Mouse (Mus musculus) heart, embryonic 14.5 days (tissue): ENCODE measurements around the gene Lrrc29. TPM values are rescaled to one million over a fixed set of nuclear protein-coding genes. Genes with fewer than 3 reads are reported as not detected.
A peak's percentile ranks its signal among the peaks of the same experiment; 100 is the strongest.

ENCODE experiments used
- ATAC-seq: fragments of 200-750 bp; cut with Nextera tagmentation; 2 replicates; pipeline ENCODE4 v1.8.0; 2017; ENCODE audit warnings: low read depth, moderate TSS enrichment; ENCODE audit not compliant: insufficient number of reproducible peaks, insufficient read depth, low FRiP score
- H3K27ac ChIP-seq, 2 experiments: fragments of 200-500 bp in 1 of 2; fragments of 300-500 bp in 1 of 2; sonication (generic) in 1 of 2; replicated peaks in 1 of 2; 2 replicates each; pipeline ENCODE4 v1.5.1; 2012 to 2014; ENCODE audit warnings: low read depth in 2 of 2, low read length in 2 of 2, control low read depth in 1 of 2, mild to moderate bottlenecking in 1 of 2, mixed read lengths in 1 of 2; ENCODE audit not compliant: control insufficient read depth in 1 of 2, insufficient read depth in 1 of 2
- H3K27me3 ChIP-seq: fragments of 300-500 bp; sonication (generic); 2 replicates; pipeline ENCODE4 v1.6.1; 2014; ENCODE audit warnings: mild to moderate bottlenecking, low read length, control low read depth; ENCODE audit not compliant: control insufficient read depth, insufficient read depth
- H3K36me3 ChIP-seq: fragments of 300-500 bp; sonication (generic); 2 replicates; pipeline ENCODE4 v1.6.1; 2014; ENCODE audit warnings: mild to moderate bottlenecking, control low read depth, low read length, mixed read lengths; ENCODE audit not compliant: control insufficient read depth, insufficient read depth
- H3K4me1 ChIP-seq, 2 experiments: fragments of 200-500 bp in 1 of 2; fragments of 300-500 bp in 1 of 2; sonication (generic) in 1 of 2; 2 replicates each; pipeline ENCODE4 v1.6.1; 2012 to 2014; ENCODE audit warnings: low read length in 2 of 2, control low read depth in 1 of 2, mixed read lengths in 1 of 2; ENCODE audit not compliant: control insufficient read depth in 2 of 2, insufficient read depth in 2 of 2
- H3K4me2 ChIP-seq: fragments of 300-500 bp; sonication (generic); 2 replicates; pipeline ENCODE4 v1.6.1; 2014; ENCODE audit warnings: mild to moderate bottlenecking, low read length
- H3K4me3 ChIP-seq, 2 experiments: fragments of 200-500 bp in 1 of 2; fragments of 300-500 bp in 1 of 2; sonication (generic) in 1 of 2; 2 replicates each; pipeline ENCODE4 v1.5.1; 2012 to 2014; ENCODE audit warnings: low read length in 2 of 2, mild to moderate bottlenecking in 2 of 2, control low read depth in 1 of 2, low read depth in 1 of 2, moderate library complexity in 1 of 2; ENCODE audit not compliant: control insufficient read depth in 1 of 2, insufficient read depth in 1 of 2
- H3K9ac ChIP-seq: fragments of 300-500 bp; sonication (generic); 2 replicates; pipeline ENCODE4 v1.6.1; 2014; ENCODE audit warnings: mild to moderate bottlenecking, low read length
- H3K9me3 ChIP-seq: fragments of 300-500 bp; sonication (generic); 2 replicates; pipeline ENCODE4 v1.6.1; 2016; ENCODE audit warnings: low read length, control low read depth; ENCODE audit not compliant: control insufficient read depth
- WGBS: fragments of 180-500 bp; shearing (Covaris S2); extraction: QIAGEN DNeasy Blood & Tissue Kit; methylation state at CpG from one replicate; pipeline ENCODE4 v1.1.7; 2014; 5-methylcytosine and 5-hydroxymethylcytosine counted together
- polyA plus RNA-seq: library from polyadenylated mRNA; unstranded; fragments of >200 nt; fragmentation: Nextera tagmentation; extraction: Ambion mirVana; gene quantifications from 2 replicates; pipeline ENCODE4 v1.2.1, GENCODE M21; 2014

The Lrrc29 gene
- polyA plus RNA-seq, 1 experiment from 2014 or later: 1.2 TPM

GRCm38 (mm10) chr8:105359208-105359607, 33.1 kb upstream of the Lrrc29 start:
- Histone ChIP-seq H3K4me1 (peaks cover 3 to 6% of the 10 kb centered on the region in 2 experiments; a peak in 3 of 4 replicates), H3K9ac (no peak overlapping the region), H3K27ac (no peak overlapping the region), H3K36me3 (no peaks in the 10 kb centered on the region), H3K4me2 (no peak overlapping the region), H3K27me3 (no peaks in the 10 kb centered on the region), H3K4me3 (no peak overlapping the region), H3K9me3 (no peaks in the 10 kb centered on the region)
- ATAC-seq: no peak
- 77% methylated on average over 15 of the region's 15 CpGs for WGBS

- no peaks in the 10 kb centered on the region for H3K27me3 ChIP-seq
- H3K36me3 ChIP-seq: no peaks in the 10 kb centered on the region
- H3K9ac ChIP-seq: no peak overlapping the region
- H3K4me2 ChIP-seq: no peak overlapping the region
- WGBS: 88% methylated on average over 14 of the region's 14 CpGs
- H3K9me3 ChIP-seq: no peaks in the 10 kb centered on the region
- no peak overlapping the region for H3K27ac ChIP-seq
- no peak overlapping the region for H3K4me3 ChIP-seq
- ATAC-seq: no peak
- H3K4me1 ChIP-seq: peaks cover 2 to 3% of the 10 kb centered on the region in 2 experiments; a peak in 2 of 4 replicates
These were observed 30.6 kb upstream of the Lrrc29 start for GRCm38 (mm10) chr8:105356681-105357080.

DNA sequence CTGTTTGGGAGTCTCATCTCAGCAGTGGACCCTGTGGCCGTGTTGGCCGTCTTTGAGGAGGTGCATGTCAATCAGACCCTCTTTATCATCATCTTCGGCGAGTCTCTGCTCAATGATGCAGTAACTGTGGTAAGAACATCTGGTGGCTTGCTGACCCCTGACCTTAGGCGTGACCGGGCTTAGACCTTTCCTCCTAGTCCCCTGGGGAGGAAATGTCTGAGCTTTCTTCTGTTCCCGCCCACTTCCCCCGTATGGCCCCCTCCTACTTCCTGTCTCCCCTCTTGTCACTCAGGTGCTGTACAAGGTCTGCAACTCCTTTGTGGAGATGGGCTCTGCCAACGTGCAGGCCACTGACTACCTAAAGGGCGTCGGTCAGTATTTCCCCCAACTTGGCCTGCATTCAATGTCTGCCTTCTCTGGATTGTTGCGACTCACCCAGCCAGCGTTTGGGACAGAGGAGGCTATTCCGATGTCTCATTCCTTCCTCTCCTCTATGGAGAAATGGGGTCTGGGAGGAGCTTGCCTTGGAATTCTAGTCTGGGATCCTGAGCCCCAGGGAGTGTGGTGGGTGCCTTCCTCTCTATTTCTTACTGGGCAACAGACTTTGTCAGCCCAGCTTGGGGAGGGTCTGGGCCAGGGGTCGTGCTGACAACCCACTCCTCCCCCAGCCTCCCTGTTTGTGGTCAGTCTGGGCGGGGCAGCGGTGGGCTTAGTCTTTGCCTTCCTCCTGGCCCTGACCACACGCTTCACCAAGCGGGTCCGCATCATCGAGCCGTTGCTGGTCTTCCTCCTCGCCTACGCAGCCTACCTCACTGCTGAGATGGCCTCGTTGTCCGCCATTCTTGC, 29.3 kb upstream of the Lrrc29 start:
- no peak for ATAC-seq
- Histone ChIP-seq H3K9me3 (no peaks in the 10 kb centered on the region), H3K27me3 (0 out of 2 replicates have a peak, but pooled peaks cover 5% of the 10 kb centered on the region), H3K9ac (no peak overlapping the region), H3K36me3 (no peaks in the 10 kb centered on the region), H3K4me3 (no peak overlapping the region), H3K27ac (no peak overlapping the region), H3K4me1 (peaks cover 5 to 7% of the 10 kb centered on the region in 2 experiments; a peak in 3 of 4 replicates), H3K4me2 (no peak overlapping the region)
- WGBS: 70% methylated on average over 26 of the region's 26 CpGs

- H3K4me3 ChIP-seq: no peak overlapping the region
- H3K9ac ChIP-seq: no peak overlapping the region
- no peak overlapping the region for H3K27ac ChIP-seq
- WGBS: 89% methylated on average over 4 of the region's 4 CpGs
- H3K4me1 ChIP-seq: peaks cover 11 to 12% of the 10 kb centered on the region in 2 experiments
- H3K36me3 ChIP-seq: no peaks in the 10 kb centered on the region
- H3K4me2 ChIP-seq: no peak overlapping the region
- ATAC-seq: no peak
- no peaks in the 10 kb centered on the region for H3K9me3 ChIP-seq
- H3K27me3 ChIP-seq: 0 out of 2 replicates have a peak, but pooled peaks cover 5% of the 10 kb centered on the region
These were observed 28.5 kb upstream of the Lrrc29 start for GRCm38 (mm10) chr8:105354549-105354948.

DNA sequence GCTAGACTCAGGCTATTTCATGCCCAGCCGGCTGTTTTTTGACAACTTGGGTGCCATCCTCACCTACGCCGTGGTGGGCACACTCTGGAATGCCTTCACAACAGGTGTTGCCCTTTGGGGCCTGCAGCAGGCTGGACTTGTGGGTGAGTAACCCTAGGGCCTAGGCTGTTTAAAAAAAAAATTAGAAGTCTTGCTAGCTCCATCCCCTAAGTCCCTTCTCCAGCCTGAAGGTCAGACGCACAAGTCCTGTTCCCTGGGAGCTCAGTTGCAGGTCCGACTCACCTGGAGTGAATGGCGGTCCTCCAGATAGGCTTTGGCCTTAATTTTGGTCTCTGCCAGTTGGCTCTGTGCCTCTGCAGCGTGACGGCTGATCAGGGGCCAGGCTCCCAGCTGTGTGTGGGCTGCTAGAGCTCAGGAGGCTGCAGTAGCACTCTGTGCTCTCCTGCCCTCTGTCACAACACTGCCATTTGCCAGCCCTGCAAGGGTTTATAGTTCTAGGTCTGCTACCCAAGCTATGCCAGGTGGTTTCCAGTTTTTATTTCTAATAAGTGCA, 27.6 kb upstream of the Lrrc29 start:
- Histone ChIP-seq H3K4me3 (no peak overlapping the region), H3K36me3 (no peaks in the 10 kb centered on the region), H3K9ac (no peak overlapping the region), H3K9me3 (no peaks in the 10 kb centered on the region), H3K4me2 (no peak overlapping the region), H3K4me1 (peaks cover 14 to 15% of the 10 kb centered on the region in 2 experiments), H3K27me3 (0 out of 2 replicates have a peak, but pooled peaks cover 5% of the 10 kb centered on the region), H3K27ac (no peak overlapping the region)
- ATAC-seq: no peak
- 78% methylated on average over 8 of the region's 8 CpGs for WGBS

DNA sequence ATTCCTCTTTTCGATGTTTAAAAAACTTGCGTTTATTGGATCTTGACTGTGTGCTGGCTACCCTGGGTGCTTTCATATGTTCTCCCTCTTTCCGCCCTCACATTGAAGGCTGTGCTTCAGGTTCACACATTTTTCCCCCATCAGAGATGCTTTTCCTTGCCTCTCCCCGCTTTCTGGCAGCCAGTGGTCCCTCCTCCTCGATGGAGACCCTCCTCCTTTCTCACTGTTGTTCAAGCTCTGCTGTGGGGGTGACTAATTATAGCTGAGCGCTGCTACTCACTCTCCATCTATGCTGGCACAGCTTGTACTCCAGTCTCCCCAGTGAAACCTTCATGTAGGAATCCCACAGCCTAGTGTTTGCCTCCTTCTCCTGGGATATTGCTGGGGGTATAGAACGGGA, 24.1 kb upstream of the Lrrc29 start:
- Histone ChIP-seq H3K36me3 (no peaks in the 10 kb centered on the region), H3K4me1 (peaks cover 28 to 30% of the 10 kb centered on the region in 2 experiments), H3K9ac (no peak overlapping the region), H3K9me3 (no peaks in the 10 kb centered on the region), H3K27ac (no peak overlapping the region), H3K4me2 (peak overlapping the region; percentile 97), H3K4me3 (peak overlapping the region in 1 of 2 experiments; percentile 77; a peak in 1 of 4 replicates), H3K27me3 (0 out of 2 replicates have a peak, but pooled peaks cover 5% of the 10 kb centered on the region)
- WGBS: 22% methylated on average over 7 of the region's 7 CpGs
- ATAC-seq: no peak

GRCm38 (mm10) chr8:105349096-105349771, 23.2 kb upstream of the Lrrc29 start:
- Histone ChIP-seq H3K4me1 (peaks cover 30 to 40% of the 10 kb centered on the region in 2 experiments), H3K9me3 (no peaks in the 10 kb centered on the region), H3K4me3 (peak overlapping the region; percentile 64 to 77), H3K4me2 (peak overlapping the region; percentile 97), H3K27me3 (0 out of 2 replicates have a peak, but pooled peaks cover 5% of the 10 kb centered on the region), H3K9ac (peak overlapping the region; percentile 78), H3K36me3 (no peaks in the 10 kb centered on the region), H3K27ac (no peak overlapping the region)
- 1% methylated on average over 16 of the region's 48 CpGs for WGBS
- no peak for ATAC-seq
